Mouse (Mus musculus): ENCODE measurements around the gene H6pd.
A peak's percentile ranks its signal among the peaks of the same experiment; 100 is the strongest.

The H6pd gene

DNA sequence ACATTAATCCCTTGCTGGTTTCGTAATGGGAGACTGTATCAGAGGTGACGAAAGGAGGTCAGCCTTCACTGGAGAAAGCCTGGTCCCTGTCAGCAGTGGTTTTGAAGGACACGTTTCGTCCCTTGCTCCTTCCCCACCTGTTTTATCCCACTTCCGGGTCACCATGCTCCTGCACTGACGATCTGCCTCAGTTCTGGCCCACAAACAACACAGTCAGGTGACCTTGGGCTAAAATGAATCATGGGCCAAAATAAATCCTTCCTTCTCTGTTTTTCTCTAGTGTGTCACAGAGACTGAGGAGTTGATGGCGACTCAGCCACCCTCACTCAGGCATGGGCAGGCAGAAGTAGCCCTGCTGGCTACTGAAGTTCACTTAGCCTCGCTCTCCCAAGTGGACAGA is 33.5 kb downstream of the H6pd start:
- no peak for DNase-seq (ENCODE audit: low spot score)

GRCm38 (mm10) chr4:149971393-149971792 is 37.4 kb downstream of the H6pd start:
- DNase-seq (ENCODE audit: low spot score), result no peak

DNA sequence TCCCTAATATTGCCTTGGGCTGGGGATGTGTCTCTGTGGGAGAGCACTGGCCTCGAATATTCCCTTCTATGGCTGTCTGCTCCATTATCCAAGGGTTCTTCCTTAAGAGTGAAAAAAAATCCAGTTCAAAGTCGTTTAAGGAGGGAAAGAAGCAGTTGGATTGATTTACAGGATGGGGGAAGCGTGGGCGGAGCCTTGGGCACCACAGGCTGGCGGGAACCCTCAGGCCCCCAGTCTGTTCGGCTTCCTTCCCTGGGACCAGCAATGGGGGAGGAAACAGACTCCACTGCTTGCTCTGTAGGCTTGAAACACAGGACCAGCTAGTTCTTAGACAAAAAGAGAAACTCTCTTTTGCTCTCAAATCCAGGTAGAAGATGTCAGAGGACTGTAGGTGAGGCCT is 40.3 kb downstream of the H6pd start:
- DNase-seq (ENCODE audit: low spot score), result no peak

DNA sequence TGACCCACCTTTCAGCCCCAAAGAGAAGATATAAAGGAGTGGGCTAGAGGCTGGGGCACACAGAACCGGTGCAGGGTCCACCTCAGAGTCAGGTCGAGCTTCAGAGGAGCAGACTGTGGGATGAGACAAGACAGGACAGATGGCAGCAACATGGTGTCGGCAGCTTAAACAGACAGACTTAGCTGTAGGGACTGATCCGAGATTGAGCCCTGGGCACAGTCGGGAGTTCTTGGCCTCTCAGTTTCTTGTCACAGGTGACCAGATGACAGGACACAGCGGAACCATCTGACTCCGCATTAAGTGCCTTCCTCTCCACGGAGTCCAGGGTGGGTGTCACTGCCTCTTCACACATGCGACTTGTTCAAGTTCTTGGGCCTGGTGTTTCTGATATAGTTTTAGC is 41.9 kb downstream of the H6pd start:
- no peak for DNase-seq (ENCODE audit: low spot score)

DNA sequence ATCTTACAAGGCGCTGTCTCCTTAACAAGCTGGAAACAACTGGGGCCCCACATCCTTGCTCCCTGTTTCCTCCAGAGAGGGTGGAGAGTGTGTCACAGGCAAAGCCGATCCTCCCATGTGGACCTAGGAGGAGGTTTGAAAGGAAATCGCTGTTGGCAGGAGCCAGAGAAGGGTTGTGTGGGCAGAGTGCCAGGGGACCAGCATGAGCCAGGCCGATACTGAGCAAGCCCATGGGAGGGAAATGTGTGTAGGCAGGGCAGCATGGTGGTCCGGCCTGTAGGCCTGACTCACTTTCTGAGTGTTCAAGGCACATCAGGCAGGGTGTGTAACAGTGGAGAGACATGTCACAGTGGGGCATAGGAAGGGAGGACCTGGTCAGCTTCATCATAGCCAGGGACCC is 42.6 kb downstream of the H6pd start:
- DNase-seq (ENCODE audit: low spot score), result no peak

DNA sequence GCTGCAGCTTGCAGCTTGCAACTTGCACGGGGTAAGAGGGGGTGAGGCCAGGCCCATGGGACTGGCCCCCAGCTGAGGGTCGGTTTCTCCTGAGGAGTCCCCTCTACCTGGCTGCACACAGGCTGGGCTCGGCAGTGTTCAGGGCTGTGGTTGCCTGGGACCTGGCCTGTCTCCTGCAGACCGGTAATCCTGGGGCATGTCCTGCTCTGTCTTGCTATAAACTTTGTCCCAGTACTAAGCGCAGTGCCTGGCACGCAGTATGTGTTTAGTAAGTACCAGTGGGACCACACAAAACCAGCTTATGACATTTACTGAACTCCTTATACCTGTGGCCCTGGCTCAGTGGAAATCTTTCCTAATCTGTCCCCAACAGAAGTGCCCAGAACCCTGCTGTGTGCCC is 43.2 kb downstream of the H6pd start:
- DNase-seq (ENCODE audit: low spot score), result no peak

GRCm38 (mm10) chr4:149965242-149965641 is 43.6 kb downstream of the H6pd start:
- DNase-seq (ENCODE audit: low spot score), result no peak

- no peak for DNase-seq (ENCODE audit: low spot score)
Measured at GRCm38 (mm10) chr4:149964770-149965169, 44.1 kb downstream of the H6pd start.

DNA sequence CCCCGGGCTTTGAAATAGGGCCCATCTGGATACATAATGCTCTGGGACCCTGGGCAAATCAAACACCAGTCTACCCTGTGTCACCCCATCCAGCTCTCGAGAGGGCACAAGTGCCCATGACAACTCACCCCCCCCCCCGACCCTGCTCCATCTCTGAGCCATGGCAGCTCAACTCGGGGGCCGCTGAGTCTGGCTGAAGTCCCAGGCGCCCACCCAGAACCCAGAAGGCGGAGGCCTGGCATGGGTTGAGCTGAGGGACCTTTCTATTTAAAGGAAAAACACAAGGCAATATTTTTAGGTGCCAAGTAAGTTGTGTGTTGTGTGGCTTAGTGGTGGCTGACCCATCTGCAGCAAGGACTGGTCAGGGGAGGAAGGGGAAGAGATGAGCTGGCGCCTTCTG is 44.5 kb downstream of the H6pd start:
- no peak for DNase-seq (ENCODE audit: low spot score)

GRCm38 (mm10) chr4:149960391-149960790 is 48.4 kb downstream of the H6pd start:
- no peak for DNase-seq (ENCODE audit: low spot score)

DNA sequence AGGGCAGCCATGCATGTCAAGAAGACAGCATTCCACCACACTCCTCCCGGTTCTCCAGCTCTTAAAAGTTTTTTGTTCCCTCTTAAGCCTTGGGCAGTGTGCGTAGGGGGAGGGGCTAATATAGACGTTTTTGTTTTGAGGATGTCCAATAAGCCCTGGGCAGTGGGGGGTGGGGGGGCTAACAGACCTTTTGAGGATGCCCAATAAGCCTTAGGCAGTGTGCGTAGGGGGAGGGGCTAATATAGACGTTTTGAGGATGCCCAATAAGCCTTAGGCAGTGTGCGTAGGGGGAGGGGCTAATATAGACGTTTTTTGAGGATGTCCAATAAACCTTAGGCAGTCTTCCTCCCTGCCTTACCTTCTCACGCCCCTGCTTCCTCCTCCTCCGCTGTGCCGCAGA is 49.0 kb downstream of the H6pd start:
- no peak for DNase-seq (ENCODE audit: low spot score)

- peak; percentile 40 for DNase-seq (ENCODE audit: low spot score)
Measured at GRCm38 (mm10) chr4:149958566-149958965, 50.3 kb downstream of the H6pd start.

GRCm38 (mm10) chr4:149956048-149956447 is 52.8 kb downstream of the H6pd start:
- no peak for DNase-seq (ENCODE audit: low spot score)

DNA sequence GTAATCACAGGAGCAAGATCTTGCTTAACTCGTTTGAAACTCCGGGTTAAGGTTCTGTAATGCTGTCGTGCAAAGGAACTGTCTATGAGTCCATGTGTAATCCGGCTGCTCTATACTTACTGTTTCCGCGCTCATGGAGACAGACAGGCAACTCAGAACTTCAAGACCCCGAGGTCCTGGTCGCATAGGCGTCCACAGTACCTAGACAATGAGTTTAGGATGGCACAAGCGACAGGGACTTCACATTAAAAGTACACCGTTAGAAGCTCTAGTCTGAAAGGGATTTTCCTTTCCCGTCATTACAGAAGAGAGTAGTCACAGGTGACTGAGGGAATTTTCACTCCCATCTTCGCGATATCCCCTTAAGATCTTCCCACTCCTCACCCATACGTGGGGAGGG is 53.2 kb downstream of the H6pd start:
- no peak for DNase-seq (ENCODE audit: low spot score)

DNA sequence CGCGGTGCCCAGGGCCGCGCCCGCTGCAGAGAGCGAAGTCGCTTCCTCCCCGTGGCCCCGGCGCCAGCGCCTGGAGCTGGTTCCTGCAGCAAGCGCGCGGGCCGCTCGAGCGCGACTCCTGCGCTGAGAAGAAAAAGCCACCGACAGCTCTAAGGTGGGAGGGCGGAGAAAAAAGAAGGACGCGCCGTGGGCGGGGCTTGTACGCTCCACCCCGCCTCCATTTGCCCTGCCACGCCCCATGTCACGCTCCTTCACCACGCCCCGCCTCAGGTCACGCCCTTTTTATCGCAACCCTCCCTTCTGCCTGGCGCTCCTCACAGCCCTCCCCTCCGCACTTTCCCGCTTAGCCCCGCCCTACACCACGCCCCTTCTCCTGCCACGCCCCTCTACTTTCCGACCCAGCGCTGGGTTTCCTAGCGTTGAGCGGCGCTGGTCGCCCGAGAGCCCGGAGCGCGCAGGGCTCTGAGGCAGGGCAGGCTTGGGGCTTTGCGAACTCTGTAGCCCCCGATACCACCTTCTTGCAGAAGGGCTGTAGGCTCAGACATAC is 53.9 kb downstream of the H6pd start, which contains the start of gene Spsb1:
TSS of gene Spsb1 (minus strand) at position 151 of the 547 bp plus-strand sequence.
- peak; percentile 99 for DNase-seq (ENCODE audit: low spot score)

DNA sequence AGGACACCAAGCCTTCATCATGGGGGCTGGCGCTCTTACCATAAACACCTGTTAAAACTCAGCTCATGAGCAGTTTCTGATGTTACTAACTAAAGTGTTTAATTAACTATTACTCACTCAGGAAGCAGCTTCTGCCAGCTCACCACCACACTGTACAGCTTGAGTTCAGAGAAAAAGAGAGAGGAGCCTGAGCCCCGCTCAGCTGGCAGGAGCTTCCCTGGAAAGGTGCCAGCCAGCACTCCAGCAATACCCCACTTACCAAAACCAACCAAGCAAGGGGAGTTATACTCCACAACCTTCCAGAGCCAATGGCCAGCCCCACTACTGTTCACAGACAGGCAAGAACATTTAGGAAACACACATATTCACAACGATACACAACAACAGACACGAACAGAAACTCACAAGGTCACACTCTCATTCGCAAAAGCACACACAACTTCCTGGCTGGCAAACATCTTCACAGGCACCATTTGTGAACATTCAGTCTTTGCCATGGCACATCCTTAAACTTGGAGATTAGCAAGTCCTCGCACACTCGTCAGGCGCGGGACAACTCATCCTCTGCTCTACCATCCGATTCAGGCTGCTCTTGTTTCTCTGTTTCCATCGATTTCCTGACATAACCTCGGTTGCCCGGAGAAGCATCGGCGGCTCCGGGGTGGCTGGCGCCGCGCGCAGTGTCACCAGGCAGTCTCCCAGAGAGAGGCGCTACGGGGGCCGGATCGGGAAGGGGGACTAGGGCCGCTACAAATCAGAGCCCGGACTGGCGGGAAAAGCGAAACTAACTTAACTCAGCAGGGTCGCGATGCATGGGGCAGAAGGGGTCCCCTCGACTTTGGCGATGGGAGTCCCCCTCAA is 55.0 kb downstream of the H6pd start:
- DNase-seq (ENCODE audit: low spot score), result no peak

GRCm38 (mm10) chr4:149952201-149952600 is 56.6 kb downstream of the H6pd start:
- no peak for DNase-seq (ENCODE audit: low spot score)

- no peak for DNase-seq (ENCODE audit: low spot score)
Measured at GRCm38 (mm10) chr4:149951201-149951600, 57.6 kb downstream of the H6pd start.

GRCm38 (mm10) chr4:149949691-149950090 is 59.1 kb downstream of the H6pd start:
- DNase-seq (ENCODE audit: low spot score), result no peak

DNA sequence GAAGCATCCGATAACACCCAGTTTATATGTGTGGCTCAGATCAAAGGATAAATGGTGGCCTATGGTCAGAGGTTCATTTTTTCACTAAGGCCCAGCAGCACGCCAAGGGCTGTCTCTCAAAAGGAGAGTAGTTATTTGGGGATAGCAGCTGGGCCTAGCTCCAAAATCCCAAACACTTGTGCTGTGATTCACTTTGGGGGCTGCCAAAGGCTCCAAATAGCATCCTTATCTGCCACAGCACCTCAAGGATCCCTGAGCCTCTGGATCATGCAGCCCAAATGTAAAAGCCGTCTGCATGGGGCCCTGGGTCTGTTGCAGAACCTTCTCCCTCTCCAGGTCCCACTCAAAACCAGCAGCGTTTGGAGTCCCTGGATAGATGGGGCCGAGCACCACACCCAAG is 60.7 kb downstream of the H6pd start:
- no peak for DNase-seq (ENCODE audit: low spot score)

- DNase-seq (ENCODE audit: low spot score), result no peak
Measured at GRCm38 (mm10) chr4:149947396-149947795, 61.4 kb downstream of the H6pd start.

- peak; percentile 24 for DNase-seq (ENCODE audit: low spot score)
Measured at GRCm38 (mm10) chr4:149945194-149945593, 63.6 kb downstream of the H6pd start.

GRCm38 (mm10) chr4:149944214-149944613 is 64.6 kb downstream of the H6pd start:
- DNase-seq (ENCODE audit: low spot score), result no peak
